Mouse (Mus musculus): ENCODE measurements around the gene Zmiz1. TPM values are rescaled to one million over a fixed set of nuclear protein-coding genes. Genes with fewer than 3 reads are reported as not detected.

The Zmiz1 gene
- polyA plus RNA-seq, 1 experiment from 2014 or later = 23.8 TPM

- Histone ChIP-seq H3K9ac (no peak overlapping the region), H3K27me3 (no peaks in the 10 kb centered on the region), H3K4me2 (no peak overlapping the region), H3K4me1 (peaks cover 9% of the 10 kb centered on the region; the same call in 1 of the 2 replicates), H3K4me3 (no peak overlapping the region), H3K9me3 (no peaks in the 10 kb centered on the region), H3K36me3 (peaks cover 26% of the 10 kb centered on the region), H3K27ac (no peak overlapping the region)
- ATAC-seq (ENCODE audit: borderline replicate concordance, extremely low read depth, low FRiP score, low TSS enrichment) = no peak
- WGBS = 77% methylated on average over 7 of the region's 7 CpGs
Observed at GRCm38 (mm10) chr14:25636297-25636696, 177.3 kb downstream of the Zmiz1 start.

- Histone ChIP-seq H3K36me3 (peaks cover 28% of the 10 kb centered on the region), H3K27ac (no peak overlapping the region)
- 75% methylated on average over 11 of the region's 11 CpGs for WGBS
Observed at GRCm38 (mm10) chr14:25639120-25639758, 180.3 kb downstream of the Zmiz1 start.

DNA sequence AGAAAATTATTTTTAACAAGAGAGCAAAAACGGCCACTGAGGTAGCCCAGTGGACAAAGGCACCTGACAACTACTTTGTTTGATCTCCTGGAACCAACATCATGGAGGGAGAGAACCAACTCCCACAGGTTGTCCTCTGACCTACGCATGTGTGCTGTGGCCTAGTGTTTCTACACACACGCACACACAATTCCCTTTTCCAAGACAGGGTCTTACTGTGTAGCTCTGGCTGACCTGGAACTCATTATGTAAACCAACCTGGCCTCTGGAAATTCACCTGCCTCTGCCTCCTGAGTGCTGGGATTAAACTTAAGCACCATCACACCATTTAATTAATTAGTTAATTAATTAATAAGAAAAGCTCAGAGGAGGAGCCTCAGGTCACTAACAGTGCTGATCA is 181.0 kb downstream of the Zmiz1 start:
- no peak overlapping the region for H3K4me3 ChIP-seq
- no peak overlapping the region for H3K4me2 ChIP-seq
- H3K27me3 ChIP-seq = no peaks in the 10 kb centered on the region
- 77% methylated on average over 3 of the region's 3 CpGs for WGBS
- no peak for ATAC-seq (ENCODE audit: borderline replicate concordance, extremely low read depth, low FRiP score, low TSS enrichment)
- H3K36me3 ChIP-seq = peaks cover 35% of the 10 kb centered on the region
- H3K9ac ChIP-seq = no peak overlapping the region
- H3K27ac ChIP-seq = no peak overlapping the region
- no peaks in the 10 kb centered on the region for H3K4me1 ChIP-seq
- no peaks in the 10 kb centered on the region for H3K9me3 ChIP-seq

More at GRCm38 (mm10) chr14:25639120-25639758, 180.3 kb downstream of the Zmiz1 start:
- no peak for ATAC-seq (ENCODE audit: borderline replicate concordance, extremely low read depth, low FRiP score, low TSS enrichment)
- Histone ChIP-seq H3K4me1 (peaks cover 3% of the 10 kb centered on the region; the same call in 1 of the 2 replicates), H3K4me2 (no peak overlapping the region), H3K9me3 (no peaks in the 10 kb centered on the region), H3K4me3 (no peak overlapping the region), H3K9ac (no peak overlapping the region), H3K27me3 (no peaks in the 10 kb centered on the region)

DNA sequence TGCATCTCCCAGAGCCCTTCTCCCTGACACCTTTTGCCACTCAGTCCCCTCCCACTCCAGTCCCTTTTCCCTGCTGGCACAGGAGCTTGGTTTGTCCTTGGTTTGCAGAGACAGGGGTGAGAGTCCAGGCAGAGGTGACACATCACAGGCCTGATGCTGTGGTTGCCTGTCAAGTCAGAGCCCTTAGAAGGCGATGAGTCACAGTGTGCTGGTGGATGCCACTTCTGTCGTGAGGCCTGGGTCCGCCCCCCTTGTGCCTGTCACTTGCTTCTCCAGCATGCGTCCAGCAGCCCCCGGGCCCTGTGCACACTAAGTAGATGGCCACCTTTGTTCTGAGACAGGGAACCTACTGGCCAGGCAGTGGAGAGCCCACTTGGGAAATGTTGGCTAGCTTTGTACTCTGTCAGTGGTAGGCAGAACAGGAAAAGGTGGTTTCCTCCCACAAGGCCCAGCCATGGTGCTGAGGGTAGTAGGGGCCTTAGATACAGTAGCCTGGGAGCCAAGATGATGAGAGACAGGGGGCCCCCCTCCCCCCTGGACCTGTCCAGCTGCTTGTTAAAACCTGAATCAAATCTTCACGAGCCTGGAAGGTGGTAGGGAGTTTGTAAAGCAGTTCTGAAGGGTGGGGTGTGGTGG is 181.6 kb downstream of the Zmiz1 start:
- 0 out of 2 replicates have a peak, but pooled peaks have one; percentile 33 for ATAC-seq (ENCODE audit: borderline replicate concordance, extremely low read depth, low FRiP score, low TSS enrichment)
- 61% methylated on average over 6 of the region's 6 CpGs for WGBS
- Histone ChIP-seq H3K4me3 (no peak overlapping the region), H3K27ac (no peak overlapping the region), H3K4me1 (no peaks in the 10 kb centered on the region), H3K4me2 (no peak overlapping the region), H3K27me3 (no peaks in the 10 kb centered on the region), H3K9ac (no peak overlapping the region), H3K36me3 (peaks cover 38% of the 10 kb centered on the region), H3K9me3 (no peaks in the 10 kb centered on the region)

- no peak for ATAC-seq (ENCODE audit: borderline replicate concordance, extremely low read depth, low FRiP score, low TSS enrichment)
- H3K4me3 ChIP-seq = no peak overlapping the region
- H3K9ac ChIP-seq = no peak overlapping the region
- H3K4me1 ChIP-seq = no peaks in the 10 kb centered on the region
- peaks cover 40% of the 10 kb centered on the region for H3K36me3 ChIP-seq
- H3K9me3 ChIP-seq = no peaks in the 10 kb centered on the region
- no peak overlapping the region for H3K4me2 ChIP-seq
- H3K27ac ChIP-seq = no peak overlapping the region
- no peaks in the 10 kb centered on the region for H3K27me3 ChIP-seq
- 81% methylated on average over 6 of the region's 6 CpGs for WGBS
Observed at GRCm38 (mm10) chr14:25641067-25641466, 182.1 kb downstream of the Zmiz1 start.

DNA sequence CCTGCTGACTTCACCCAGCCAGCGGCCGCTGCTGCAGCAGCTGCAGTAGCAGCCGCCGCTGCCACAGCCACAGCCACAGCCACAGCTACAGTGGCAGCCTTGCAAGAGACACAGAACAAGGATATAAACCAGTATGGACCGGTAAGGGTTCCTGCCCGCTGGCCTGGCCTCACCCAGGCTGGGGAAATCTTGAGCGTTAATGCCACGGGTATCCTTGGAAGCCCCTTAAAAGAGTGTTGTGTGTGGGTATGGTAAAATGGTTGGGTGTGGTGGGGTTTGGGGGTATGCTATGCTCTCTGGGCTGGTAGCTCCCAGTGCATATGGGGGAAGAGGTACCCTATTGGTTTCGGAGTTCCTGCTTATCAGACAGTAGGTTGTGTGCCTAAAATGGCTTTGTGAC is 186.7 kb downstream of the Zmiz1 start:
- H3K4me2 ChIP-seq = no peak overlapping the region
- no peaks in the 10 kb centered on the region for H3K9me3 ChIP-seq
- H3K36me3 ChIP-seq = peaks cover 61% of the 10 kb centered on the region
- H3K4me1 ChIP-seq = no peaks in the 10 kb centered on the region
- H3K9ac ChIP-seq = no peak overlapping the region
- H3K4me3 ChIP-seq = no peak overlapping the region
- H3K27ac ChIP-seq = no peak overlapping the region
- 86% methylated on average over 9 of the region's 9 CpGs for WGBS
- H3K27me3 ChIP-seq = no peaks in the 10 kb centered on the region
- ATAC-seq (ENCODE audit: borderline replicate concordance, extremely low read depth, low FRiP score, low TSS enrichment) = no peak

DNA sequence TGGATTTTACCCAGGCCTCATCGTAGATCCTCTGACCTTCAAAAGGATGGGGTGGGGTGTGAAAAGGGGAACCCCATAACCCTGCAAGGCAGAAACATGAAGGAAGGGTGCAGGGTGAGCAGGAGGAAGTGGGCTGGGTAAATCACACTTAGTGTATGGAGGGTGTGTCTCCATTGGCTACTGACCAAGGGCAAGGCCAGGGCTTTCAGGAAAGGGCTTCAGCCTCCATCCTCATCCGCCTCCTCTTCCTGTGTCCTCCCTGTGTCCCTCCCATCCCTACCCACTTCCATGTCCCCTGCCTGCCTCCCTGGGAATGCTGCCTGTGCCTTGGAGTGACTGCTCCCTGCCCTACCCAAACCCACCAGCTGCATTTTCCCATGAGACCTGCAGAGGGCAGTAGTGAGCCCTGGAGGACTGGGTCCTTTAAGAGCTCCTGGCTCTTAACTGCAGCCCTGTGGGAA is 187.2 kb downstream of the Zmiz1 start:
- H3K27ac ChIP-seq = no peak overlapping the region
- ATAC-seq (ENCODE audit: borderline replicate concordance, extremely low read depth, low FRiP score, low TSS enrichment) = peak; percentile 43; the same call in 1 of the 2 replicates
- 79% methylated on average over 2 of the region's 2 CpGs for WGBS

DNA sequence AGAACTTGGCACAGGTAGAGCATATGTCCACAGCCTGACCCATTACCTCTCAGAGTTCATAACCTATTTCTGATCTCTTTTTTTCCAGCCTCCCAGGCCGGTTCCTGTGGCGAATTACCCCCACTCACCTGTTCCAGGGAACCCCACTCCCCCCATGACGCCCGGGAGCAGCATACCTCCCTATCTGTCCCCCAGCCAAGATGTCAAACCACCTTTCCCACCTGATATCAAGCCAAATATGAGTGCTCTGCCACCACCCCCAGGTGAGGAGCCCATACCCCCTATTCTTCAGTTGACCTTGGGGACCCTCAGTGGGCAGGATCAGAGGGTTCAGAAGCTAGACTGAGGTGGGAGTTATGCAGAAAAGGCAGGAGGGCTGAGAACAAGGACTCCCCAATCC is 192.1 kb downstream of the Zmiz1 start:
- Histone ChIP-seq H3K4me3 (no peak overlapping the region), H3K27ac (no peak overlapping the region), H3K36me3 (peaks cover 95% of the 10 kb centered on the region), H3K4me1 (no peaks in the 10 kb centered on the region), H3K9ac (no peak overlapping the region), H3K27me3 (no peaks in the 10 kb centered on the region), H3K4me2 (no peak overlapping the region), H3K9me3 (no peaks in the 10 kb centered on the region)
- no peak for ATAC-seq (ENCODE audit: borderline replicate concordance, extremely low read depth, low FRiP score, low TSS enrichment)
- WGBS = 92% methylated on average over 4 of the region's 4 CpGs

More for the DNA sequence above, 187.2 kb downstream of the Zmiz1 start:
- Histone ChIP-seq H3K9ac (no peak overlapping the region), H3K4me1 (no peaks in the 10 kb centered on the region), H3K36me3 (peaks cover 66% of the 10 kb centered on the region), H3K9me3 (no peaks in the 10 kb centered on the region), H3K27me3 (no peaks in the 10 kb centered on the region), H3K4me2 (no peak overlapping the region), H3K4me3 (no peak overlapping the region)

- WGBS = 84% methylated on average over 9 of the region's 9 CpGs
Observed at GRCm38 (mm10) chr14:25651905-25652304, 192.9 kb downstream of the Zmiz1 start.

DNA sequence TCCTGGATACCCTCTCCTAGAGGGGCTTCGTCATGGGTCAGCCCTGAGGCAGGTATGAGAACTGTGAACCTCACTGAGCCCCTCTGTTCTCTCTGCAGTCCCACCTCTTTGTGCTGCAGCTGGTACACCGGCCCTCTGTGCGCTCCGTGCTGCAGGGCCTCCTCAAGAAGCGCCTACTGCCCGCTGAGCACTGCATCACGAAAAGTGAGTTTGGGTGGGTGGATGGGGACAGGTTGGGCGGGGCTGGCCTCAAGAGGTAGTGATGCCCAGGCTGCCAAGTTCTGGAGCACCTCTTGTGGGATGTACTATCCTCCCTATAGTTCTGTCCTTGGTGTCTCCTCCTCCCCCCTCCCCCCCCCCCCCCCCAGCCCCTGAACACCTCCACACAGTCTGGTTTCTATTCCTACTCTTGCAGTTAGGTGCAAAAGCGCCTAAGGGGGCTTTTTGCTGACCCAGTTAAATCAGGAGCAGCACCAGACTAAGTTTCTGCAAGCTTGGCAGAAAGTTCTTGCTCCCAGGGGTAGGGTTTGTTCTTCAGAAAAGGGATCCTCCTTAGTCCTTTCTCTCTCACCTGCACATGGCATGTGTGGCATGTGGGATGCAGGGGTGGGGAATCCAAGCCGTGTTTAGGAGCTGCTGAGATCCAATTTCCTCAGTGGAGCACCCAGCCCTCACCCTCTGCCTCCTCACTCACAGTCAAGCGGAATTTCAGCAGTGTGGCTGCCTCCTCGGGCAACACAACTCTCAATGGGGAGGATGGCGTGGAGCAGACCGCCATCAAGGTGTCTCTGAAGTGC is 195.6 kb downstream of the Zmiz1 start:
- Histone ChIP-seq H3K4me2 (no peak overlapping the region), H3K27me3 (no peaks in the 10 kb centered on the region), H3K4me3 (no peak overlapping the region), H3K9me3 (no peaks in the 10 kb centered on the region), H3K36me3 (peaks cover 98% of the 10 kb centered on the region), H3K27ac (no peak overlapping the region), H3K9ac (no peak overlapping the region), H3K4me1 (no peaks in the 10 kb centered on the region)
- WGBS = 85% methylated on average over 14 of the region's 14 CpGs
- no peak for ATAC-seq (ENCODE audit: borderline replicate concordance, extremely low read depth, low FRiP score, low TSS enrichment)

More at GRCm38 (mm10) chr14:25651905-25652304, 192.9 kb downstream of the Zmiz1 start:
- no peaks in the 10 kb centered on the region for H3K4me1 ChIP-seq
- H3K9ac ChIP-seq = no peak overlapping the region
- no peaks in the 10 kb centered on the region for H3K9me3 ChIP-seq
- no peaks in the 10 kb centered on the region for H3K27me3 ChIP-seq
- ATAC-seq (ENCODE audit: borderline replicate concordance, extremely low read depth, low FRiP score, low TSS enrichment) = no peak
- H3K36me3 ChIP-seq = peaks cover 97% of the 10 kb centered on the region
- H3K4me2 ChIP-seq = no peak overlapping the region
- H3K4me3 ChIP-seq = no peak overlapping the region
- no peak overlapping the region for H3K27ac ChIP-seq

DNA sequence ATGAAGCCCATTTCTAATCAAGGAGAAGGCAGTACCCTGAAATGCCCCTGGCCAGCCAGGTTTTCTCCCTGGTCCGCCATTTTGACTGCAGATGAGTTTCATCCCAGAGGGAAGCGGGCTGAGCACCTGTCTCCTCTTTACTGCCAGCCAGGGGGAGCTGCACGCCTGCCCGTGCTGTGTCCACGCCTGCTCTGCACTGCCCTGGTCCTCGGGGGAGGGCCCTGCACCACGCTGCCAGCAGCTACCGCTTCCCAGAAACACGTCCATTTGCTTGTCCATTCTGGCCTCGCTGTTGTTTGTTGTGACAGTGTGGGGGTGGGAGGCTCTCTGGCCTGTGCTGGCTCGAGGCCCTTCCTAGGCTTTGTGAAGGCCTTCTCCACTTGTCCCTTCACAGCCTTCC is 201.7 kb downstream of the Zmiz1 start:
- Histone ChIP-seq H3K9ac (no peak overlapping the region), H3K4me2 (no peak overlapping the region), H3K27me3 (no peaks in the 10 kb centered on the region), H3K4me3 (no peak overlapping the region), H3K36me3 (peaks cover 92% of the 10 kb centered on the region), H3K9me3 (no peaks in the 10 kb centered on the region), H3K4me1 (no peaks in the 10 kb centered on the region), H3K27ac (no peak overlapping the region)
- 43% methylated on average over 11 of the region's 11 CpGs for WGBS
- ATAC-seq (ENCODE audit: borderline replicate concordance, extremely low read depth, low FRiP score, low TSS enrichment) = no peak

Measured in lung, embryonic 15.5 days (tissue).